Mouse (Mus musculus): ENCODE measurements at regions not wholly inside any gene's neighbourhood (a gene's known extent, or its start where the extent isn't known, plus 50 kb on each side); places are given as distances from the start of the nearest gene placed in this dataset.

DNA sequence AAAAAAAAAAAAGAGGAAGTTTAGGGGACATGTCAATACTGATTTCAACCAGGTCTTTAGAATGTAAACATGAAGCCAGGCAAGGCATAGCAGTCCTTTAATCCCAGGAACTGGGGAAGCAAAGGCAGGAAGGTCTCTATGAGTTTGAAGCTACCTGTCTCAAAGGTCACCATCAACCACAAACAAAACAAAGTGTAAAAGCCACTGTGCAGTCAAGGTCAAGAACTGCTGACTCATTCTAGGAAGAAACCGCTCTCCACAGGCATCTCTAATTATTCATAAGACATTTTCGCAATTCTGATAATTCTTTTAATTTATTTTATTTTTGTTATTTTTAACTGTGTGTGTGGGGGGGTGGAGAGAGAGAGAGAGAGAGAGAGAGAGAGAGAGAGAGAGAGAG, 364.0 kb downstream of the Cntnap4 start:
- Histone ChIP-seq H3K9ac (ENCODE audit: control insufficient read depth, low read depth, low read length, poor library complexity, severe bottlenecking) (no peak overlapping the region), H3K27me3 (ENCODE audit: control insufficient read depth in 1 of 2, insufficient read depth in 2 of 2, low read length in 2 of 2) (no peaks in the 10 kb centered on the region), H3K36me3 (ENCODE audit: control insufficient read depth in 1 of 2, insufficient read depth in 2 of 2, low read length in 2 of 2) (no peaks in the 10 kb centered on the region), H3K4me1 (ENCODE audit: control insufficient read depth in 1 of 2, insufficient read depth in 2 of 2, low read length in 2 of 2) (no peaks in the 10 kb centered on the region), H3K27ac (ENCODE audit: control insufficient read depth, low read depth, low read length) (no peak overlapping the region), H3K79me2 (ENCODE audit: control insufficient read depth, insufficient read depth, low read length, poor library complexity) (no peaks in the 10 kb centered on the region), H3K9me3 (replicated peaks; ENCODE audit: insufficient read depth, low read length) (no peaks in the 10 kb centered on the region), H3K4me3 (ENCODE audit: control insufficient read depth in 1 of 2, insufficient read depth in 1 of 2, low read depth in 2 of 2, low read length in 2 of 2) (no peak overlapping the region)
- DNase-seq (ENCODE audit: low read depth, low spot score), result no peak
- TF ChIP-seq MAFK (IDR thresholded peaks at IDR 0.05; ENCODE audit: borderline replicate concordance, low read depth, low read length) (no peak), GATA1 (IDR thresholded peaks at IDR 0.05; ENCODE audit: low read depth, low read length) (no peak), CHD2 (IDR thresholded peaks at IDR 0.05; ENCODE audit: low read length) (no peak), MXI1 (IDR thresholded peaks at IDR 0.05; ENCODE audit: low read depth, low read length) (no peak), NELFE (IDR thresholded peaks at IDR 0.05; ENCODE audit: low read depth, low read length) (no peak), SMC3 (IDR thresholded peaks at IDR 0.05; ENCODE audit: low read depth, low read length) (no peak), MAZ (IDR thresholded peaks at IDR 0.05; ENCODE audit: low read depth, low read length) (no peak), TAL1 (IDR thresholded peaks at IDR 0.05; ENCODE audit: low read length) (no peak), GABPA (IDR thresholded peaks at IDR 0.05; ENCODE audit: low read depth, low read length) (no peak), EP300 (IDR thresholded peaks at IDR 0.05; ENCODE audit: low read depth in 1 of 2, low read length in 2 of 2) (no peak)

DNA sequence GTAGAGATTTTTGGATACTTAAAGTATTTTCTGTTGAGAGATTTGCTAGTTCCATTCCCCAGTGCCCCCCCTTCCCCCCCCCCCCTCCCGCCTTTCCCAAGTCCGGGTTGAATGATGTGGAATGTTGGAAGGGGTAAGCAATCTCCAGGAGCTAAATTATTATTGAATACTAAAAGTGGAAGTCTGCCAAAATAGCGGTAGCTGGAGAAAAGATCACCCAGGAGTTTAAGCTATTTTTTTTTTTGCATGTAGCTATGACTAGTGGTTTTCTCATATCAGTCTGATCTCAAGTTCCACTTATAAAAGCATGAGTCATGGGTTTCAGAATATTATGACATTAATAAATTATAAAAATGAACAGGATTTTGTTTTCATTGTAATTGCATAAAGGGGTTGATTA, 365.6 kb downstream of the Cntnap4 start:
- Histone ChIP-seq H3K79me2 (ENCODE audit: control insufficient read depth, insufficient read depth, low read length, poor library complexity) (no peaks in the 10 kb centered on the region), H3K9ac (ENCODE audit: control insufficient read depth, low read depth, low read length, poor library complexity, severe bottlenecking) (no peak overlapping the region), H3K9me3 (replicated peaks; ENCODE audit: insufficient read depth, low read length) (no peaks in the 10 kb centered on the region), H3K4me3 (ENCODE audit: control insufficient read depth in 1 of 2, insufficient read depth in 1 of 2, low read depth in 2 of 2, low read length in 2 of 2) (no peak overlapping the region), H3K36me3 (ENCODE audit: control insufficient read depth in 1 of 2, insufficient read depth in 2 of 2, low read length in 2 of 2) (no peaks in the 10 kb centered on the region), H3K27ac (ENCODE audit: control insufficient read depth, low read depth, low read length) (no peak overlapping the region), H3K27me3 (ENCODE audit: control insufficient read depth in 1 of 2, insufficient read depth in 2 of 2, low read length in 2 of 2) (no peaks in the 10 kb centered on the region), H3K4me1 (ENCODE audit: control insufficient read depth in 1 of 2, insufficient read depth in 2 of 2, low read length in 2 of 2) (no peaks in the 10 kb centered on the region)
- no peak for DNase-seq (ENCODE audit: low read depth, low spot score)
- TF ChIP-seq POLR2AphosphoS2 (IDR thresholded peaks at IDR 0.05; ENCODE audit: low read length) (no peak), TCF12 (IDR thresholded peaks at IDR 0.05; ENCODE audit: low read depth, low read length) (no peak), JUND (IDR thresholded peaks at IDR 0.05; ENCODE audit: low read depth, low read length) (no peak), USF2 (IDR thresholded peaks at IDR 0.05; ENCODE audit: borderline replicate concordance in 1 of 2, insufficient read depth in 1 of 2, low read depth in 1 of 2, low read length in 2 of 2) (no peak), RAD21 (IDR thresholded peaks at IDR 0.05; ENCODE audit: low read depth, low read length) (no peak), ZKSCAN1 (IDR thresholded peaks at IDR 0.05; ENCODE audit: low read depth, low read length) (no peak), CHD2 (IDR thresholded peaks at IDR 0.05; ENCODE audit: low read length) (no peak), CTCF (IDR thresholded peaks at IDR 0.05 in 2 of 3, conservative IDR thresholded peaks at IDR 0.05 in 1 of 3; ENCODE audit: control insufficient read depth in 1 of 3, insufficient read depth in 1 of 3, low read depth in 2 of 3, low read length in 3 of 3, poor library complexity in 1 of 3, severe bottlenecking in 1 of 3) (no peak), ZMIZ1 (IDR thresholded peaks at IDR 0.05; ENCODE audit: low read depth, low read length) (no peak), ZC3H11A (IDR thresholded peaks at IDR 0.05; ENCODE audit: low read depth, low read length) (no peak), POLR2AphosphoS5 (IDR thresholded peaks at IDR 0.05; ENCODE audit: borderline replicate concordance, low read depth, low read length) (no peak)
